ENCODE assay signal across 16 mouse cellular contexts in genomic region chr10:13300196-13300595, GRCm38 (mm10).
DNase-seq lines count a peak whose midpoint lies in the region; ATAC-seq lines count a peak whose summit lies in the region.
"Had no signal": no experiment of that assay in that cellular context is flagged by ENCODE, and none has a peak within 500 bp of the region (broad histone marks: within the 10 kb centered on the region; RNA-seq: fewer than 3 reads in every experiment).

No protein-coding gene starts in this region.

- H3K27ac ChIP-seq in heart, embryonic 12.5 days (ENCODE audit: poor library complexity, severe bottlenecking): no peak overlapping the region
- 0 out of 2 replicates have a peak overlapping the region, but pooled peaks have one; percentile 63 for H3K27ac ChIP-seq in kidney, embryonic 15.5 days
- H3K27ac ChIP-seq: embryonic facial prominence, embryonic 10.5 days; hindbrain, embryonic 14.5 days; left cerebral cortex, adult 2 months; limb, embryonic 15.5 days; midbrain, embryonic 13.5 days had no signal

- H3K36me3 ChIP-seq in heart, embryonic 12.5 days: peaks cover 3% of the 10 kb centered on the region; the same call in 1 of the 2 replicates
- no peaks in the 10 kb centered on the region for H3K36me3 ChIP-seq in kidney, embryonic 15.5 days
- H3K36me3 ChIP-seq: embryonic facial prominence, embryonic 10.5 days; limb, embryonic 15.5 days; midbrain, embryonic 13.5 days had no signal

- 91% methylated on average over 6 of the region's 6 CpGs for WGBS in heart, embryonic 12.5 days
- WGBS in kidney, embryonic 15.5 days: 56% methylated on average over 6 of the region's 6 CpGs

- ATAC-seq in heart, embryonic 12.5 days (ENCODE audit: insufficient number of reproducible peaks, low FRiP score): no peak
- ATAC-seq in kidney, embryonic 15.5 days (replicated peaks; ENCODE audit: low FRiP score): peak; percentile 41; the same call in 1 of the 2 replicates
- 0 out of 2 replicates have a peak, but pooled peaks have one; percentile 6 for ATAC-seq in monocyte, adult 5-6 weeks (replicated peaks; ENCODE audit: insufficient number of reproducible peaks, low FRiP score, low TSS enrichment, poor library complexity, severe bottlenecking)
- ATAC-seq: CD4-positive, CD25-positive, alpha-beta regulatory T cell, adult 4 months; midbrain, embryonic 13.5 days had no signal

- peaks cover 30% of the 10 kb centered on the region for H3K4me1 ChIP-seq in heart, embryonic 12.5 days (replicated peaks)
- H3K4me1 ChIP-seq in kidney, embryonic 15.5 days: peaks cover 47% of the 10 kb centered on the region
- H3K4me1 ChIP-seq: midbrain, embryonic 13.5 days had no signal

- no peak overlapping the region for H3K4me2 ChIP-seq in heart, embryonic 12.5 days
- no peak overlapping the region for H3K4me2 ChIP-seq in kidney, embryonic 15.5 days
- H3K4me2 ChIP-seq: heart, embryonic 13.5 days; hindbrain, embryonic 14.5 days; limb, embryonic 15.5 days; midbrain, embryonic 13.5 days had no signal

- no peak overlapping the region for H3K9ac ChIP-seq in heart, embryonic 12.5 days
- no peak overlapping the region for H3K9ac ChIP-seq in kidney, embryonic 15.5 days
- H3K9ac ChIP-seq: heart, embryonic 13.5 days; hindbrain, embryonic 14.5 days; limb, embryonic 15.5 days; midbrain, embryonic 13.5 days had no signal

- no peaks in the 10 kb centered on the region for H3K9me3 ChIP-seq in heart, embryonic 12.5 days (replicated peaks)
- no peaks in the 10 kb centered on the region for H3K9me3 ChIP-seq in kidney, embryonic 15.5 days (replicated peaks)
- H3K9me3 ChIP-seq: embryonic facial prominence, embryonic 10.5 days; heart, embryonic 13.5 days; limb, embryonic 15.5 days; midbrain, embryonic 13.5 days had no signal

- no peaks in the 10 kb centered on the region for H3K27me3 ChIP-seq in heart, embryonic 12.5 days (replicated peaks)
- no peaks in the 10 kb centered on the region for H3K27me3 ChIP-seq in kidney, embryonic 15.5 days
- H3K27me3 ChIP-seq: heart, embryonic 13.5 days; limb, embryonic 15.5 days; midbrain, embryonic 13.5 days had no signal

- DNase-seq in heart, adult 18-20 months: peak; percentile 49 to 75
- peak; percentile 27 to 35 for DNase-seq in lung, adult 18-20 months
- no peak for DNase-seq in lung, postnatal 14 days
- DNase-seq in layer of hippocampus, adult 9-10 months (ENCODE audit: low spot score): no peak
- DNase-seq: cerebellum, postnatal 14 days; lung, postnatal 4 days had no signal

- H3K4me3 ChIP-seq in heart, embryonic 12.5 days: no peak overlapping the region
- H3K4me3 ChIP-seq in kidney, embryonic 15.5 days (replicated peaks): no peak overlapping the region
- H3K4me3 ChIP-seq: embryonic facial prominence, embryonic 10.5 days; heart, embryonic 13.5 days; left cerebral cortex, adult 2 months; limb, embryonic 15.5 days; midbrain, embryonic 13.5 days had no signal

Comparison
In these comparisons a context has a peak if more than half of its experiments do, and no peak if none do; other contexts are left out.
1. DNase-seq: peak in heart, adult 18-20 months (2 of 2) and lung, adult 18-20 months (2 of 2); none in lung, postnatal 14 days (single experiment) and layer of hippocampus, adult 9-10 months (single experiment).